Mouse (Mus musculus) brain, embryonic 14.5 days (tissue): Measurements from ENCODE around the gene Nfkbie.

Experiments
- CTCF ChIP-seq: fragments of 200-500 bp; IDR thresholded peaks from 2 replicates; pipeline ENCODE4 v1.5.1; 2012; ENCODE audit warnings: inconsistent platforms, mild to moderate bottlenecking, moderate library complexity, borderline replicate concordance; ENCODE audit not compliant: insufficient read depth, insufficient read length; ENCODE audit errors: extremely low read depth
- POLR2A ChIP-seq: fragments of 200-500 bp; IDR thresholded peaks from 2 replicates; pipeline ENCODE4 v1.6.1; 2012; ENCODE audit warnings: mild to moderate bottlenecking, inconsistent platforms, borderline replicate concordance; ENCODE audit not compliant: poor library complexity, insufficient read depth, insufficient read length, severe bottlenecking; ENCODE audit errors: extremely low read depth

GRCm38 (mm10) chr17:45608396-45608795 is 52.9 kb downstream of the Nfkbie start:
- no peak for TF ChIP-seq CTCF
- TF ChIP-seq POLR2A: no peak
